Mouse (Mus musculus) heart, adult 10 weeks (tissue): Measurements from ENCODE around the gene Vmn2r18. TPM values are rescaled to one million over a fixed set of nuclear protein-coding genes. Genes with fewer than 3 reads are reported as not detected.

Source experiments
- polyA plus RNA-seq: library from polyadenylated mRNA; stranded (reverse); fragments of 350-450 nt; fragmentation: Illumina TruSeq; extraction: RNeasy Lipid Tissue Mini Kit (QIAGEN cat#74804); gene quantifications from one replicate; pipeline ENCODE4 v1.2.3, GENCODE M21; 2014; ENCODE audit warnings: low read depth, low replicate concordance

Vmn2r18 gene
- not detected for polyA plus RNA-seq

GRCm38 (mm10) chr5:151605921-151606320 is at the start of gene Vmn2r18:
TSS of gene Vmn2r18 (minus strand) at chr5:151606021.

GRCm38 (mm10) chr5:151650700-151651410 is 45.0 kb upstream of the Vmn2r18 start, which contains the start of gene Rfc3:
TSS of gene Rfc3 (minus strand) at chr5:151651242.

Other genes starting within 250 kb of the Vmn2r18 start
- not detected for gene Gm42906, start 177.9 kb downstream of the Vmn2r18 start, polyA plus RNA-seq
- gene Rfc3, start 45.2 kb upstream of the Vmn2r18 start, polyA plus RNA-seq, result 5.7 TPM